ENCODE assay signal across 19 mouse cellular contexts in genomic region chr7:30566033-30566432, GRCm38 (mm10). TPM values are rescaled to one million over a fixed set of nuclear protein-coding genes. Genes with fewer than 3 reads are reported as not detected.
DNase-seq lines count a peak whose midpoint lies in the region; ATAC-seq and TF ChIP-seq lines count a peak whose summit lies in the region.
"Had no signal": no experiment of that assay in that cellular context is flagged by ENCODE, and none has a peak within 500 bp of the region (broad histone marks: within the 10 kb centered on the region; RNA-seq: fewer than 3 reads in every experiment).

No protein-coding gene starts in this region.

- H3K27ac ChIP-seq in kidney, embryonic 15.5 days, result no peak overlapping the region
- H3K27ac ChIP-seq: embryonic facial prominence, embryonic 13.5 days; forebrain, embryonic 12.5 days; heart, embryonic 10.5 days; hindbrain, embryonic 13.5 days; hindbrain, postnatal 0 days had no signal

- peaks cover 69% of the 10 kb centered on the region for H3K36me3 ChIP-seq in kidney, embryonic 15.5 days
- H3K36me3 ChIP-seq in G1E (replicated peaks), result peaks cover 77% of the 10 kb centered on the region

- H3K27me3 ChIP-seq in kidney, embryonic 15.5 days, result no peaks in the 10 kb centered on the region
- no peaks in the 10 kb centered on the region for H3K27me3 ChIP-seq in G1E (ENCODE audit: insufficient read depth, low read length)
- H3K27me3 ChIP-seq: embryonic facial prominence, embryonic 13.5 days; forebrain, embryonic 12.5 days; hindbrain, embryonic 13.5 days had no signal

- no peak overlapping the region for H3K4me2 ChIP-seq in kidney, embryonic 15.5 days
- H3K4me2 ChIP-seq: embryonic facial prominence, embryonic 13.5 days; forebrain, embryonic 12.5 days; hindbrain, embryonic 13.5 days had no signal

- H3K4me3 ChIP-seq in kidney, embryonic 15.5 days (replicated peaks), result no peak overlapping the region
- 0 out of 2 replicates have a peak overlapping the region, but pooled peaks have one; percentile 8 for H3K4me3 ChIP-seq in G1E (ENCODE audit: low read depth, low read length)
- H3K4me3 ChIP-seq: embryonic facial prominence, embryonic 13.5 days; forebrain, embryonic 12.5 days; heart, embryonic 10.5 days; hindbrain, embryonic 13.5 days had no signal

- peaks cover 22% of the 10 kb centered on the region for H3K4me1 ChIP-seq in kidney, embryonic 15.5 days
- H3K4me1 ChIP-seq in G1E (ENCODE audit: insufficient read depth, low read depth, low read length), result peaks cover 46% of the 10 kb centered on the region

- 75% methylated on average over 9 of the region's 9 CpGs for WGBS in kidney, embryonic 15.5 days

- no peak overlapping the region for H3K9ac ChIP-seq in kidney, embryonic 15.5 days
- H3K9ac ChIP-seq: embryonic facial prominence, embryonic 13.5 days; forebrain, embryonic 12.5 days; hindbrain, embryonic 13.5 days had no signal

- intact Hi-C loops in heart, postnatal 14 days (cut with DNase I), result no loop called here

- DNase-seq in kidney, adult 9 months, result peak; percentile 35
- DNase-seq in kidney, postnatal 14 days, result peak; percentile 40
- no peak for DNase-seq in kidney, adult 8-10 months
- DNase-seq in G1E (ENCODE audit: low spot score), result no peak
- no peak for DNase-seq in heart, postnatal 14 days
- DNase-seq: adrenal gland, postnatal 10 days; cerebellum, adult 11-12 months; cerebellum, postnatal 25 days; gastrocnemius, postnatal 10 days; heart, adult 18-20 months; heart, postnatal 10 days had no signal

- ATAC-seq in kidney, embryonic 15.5 days (replicated peaks; ENCODE audit: low FRiP score), result no peak
- ATAC-seq in G1E (ENCODE audit: extremely low read depth, insufficient number of reproducible peaks, low FRiP score, poor library complexity, severe bottlenecking), result no peak
- ATAC-seq: forebrain, embryonic 16.5 days; hindbrain, postnatal 0 days had no signal

- H3K9me3 ChIP-seq in kidney, embryonic 15.5 days (replicated peaks), result no peaks in the 10 kb centered on the region
- H3K9me3 ChIP-seq in G1E (replicated peaks), result no peaks in the 10 kb centered on the region
- H3K9me3 ChIP-seq: embryonic facial prominence, embryonic 13.5 days; forebrain, embryonic 12.5 days; heart, embryonic 10.5 days; hindbrain, embryonic 13.5 days had no signal

- TF ChIP-seq CTCF in G1E (IDR thresholded peaks at IDR 0.05; ENCODE audit: low read depth, low read length), result no peak

RNA-seq across cellular contexts. Expression of gene Igflr1, which starts 0.8 kb away (rescaled TPM):
- 3.8 and 6.0 TPM in 2 replicates for polyA plus RNA-seq in kidney, embryonic 15.5 days (2015; fragmentation: Nextera tagmentation; extraction: Ambion mirVana)
- total RNA-seq in G1E (2014; fragmentation: Nextera tagmentation), result 1.8 TPM in 1 of 2 replicates, not detected in the other
- total RNA-seq in G1E (2017), result 0.70 TPM in 1 of 2 replicates, not detected in the other
- polyA plus RNA-seq in G1E (2012), result 4.8 and 6.3 TPM in 2 replicates
- total RNA-seq in heart, postnatal 14 days (2021), result 1 to 10 TPM; 1.9 to 2.5 TPM
- total RNA-seq: hematopoietic stem cell, adult 5-6 weeks had no signal

RNA-seq across cellular contexts. Expression of gene Psenen, which starts 2.6 kb away (rescaled TPM):
- 152 TPM in 2 replicates for polyA plus RNA-seq in kidney, embryonic 15.5 days (2015; fragmentation: Nextera tagmentation; extraction: Ambion mirVana)
- 246 and 298 TPM in 2 replicates for total RNA-seq in G1E (2014; fragmentation: Nextera tagmentation)
- 134 and 142 TPM in 2 replicates for total RNA-seq in G1E (2017)
- 26.1 and 31.8 TPM in 2 replicates for polyA plus RNA-seq in G1E (2012)
- 10 to 100 TPM; 66.3 to 67.3 TPM for total RNA-seq in heart, postnatal 14 days (2021)

RNA-seq across cellular contexts. Expression of gene Gm49396, which starts 2.9 kb away (rescaled TPM):
- 15.0 and 17.0 TPM in 2 replicates for polyA plus RNA-seq in kidney, embryonic 15.5 days (2015; fragmentation: Nextera tagmentation; extraction: Ambion mirVana)
- total RNA-seq in G1E (2014; fragmentation: Nextera tagmentation) (3.9 and 4.4 TPM in 2 replicates), G1E (2017) (4.7 and 5.8 TPM in 2 replicates)
- polyA plus RNA-seq in G1E (2012), result 2.5 and 2.6 TPM in 2 replicates
- 1 to 10 TPM; 1.9 to 2.4 TPM for total RNA-seq in heart, postnatal 14 days (2021)

RNA-seq across cellular contexts. Expression of gene U2af1l4, which starts 2.9 kb away (rescaled TPM):
- 94.8 and 102 TPM in 2 replicates for polyA plus RNA-seq in kidney, embryonic 15.5 days (2015; fragmentation: Nextera tagmentation; extraction: Ambion mirVana)
- total RNA-seq in G1E (2014; fragmentation: Nextera tagmentation) (16.1 and 42.5 TPM in 2 replicates), G1E (2017) (62.9 and 74.1 TPM in 2 replicates)
- polyA plus RNA-seq in G1E (2012), result 47.3 and 71.2 TPM in 2 replicates
- total RNA-seq in heart, postnatal 14 days (2021), result 10 to 100 TPM; 63.8 to 65.6 TPM

RNA-seq across cellular contexts. Expression of gene Lin37, which starts 6.4 kb away (rescaled TPM):
- 37.6 and 40.5 TPM in 2 replicates for polyA plus RNA-seq in kidney, embryonic 15.5 days (2015; fragmentation: Nextera tagmentation; extraction: Ambion mirVana)
- total RNA-seq in G1E (2014; fragmentation: Nextera tagmentation) (82.7 and 119 TPM in 2 replicates), G1E (2017) (20.4 and 24.9 TPM in 2 replicates)
- 66.7 and 78.0 TPM in 2 replicates for polyA plus RNA-seq in G1E (2012)
- total RNA-seq in heart, postnatal 14 days (2021), result 10 to 100 TPM; 14.4 to 16.4 TPM

Comparison
In these comparisons a context has a peak if more than half of its experiments do, and no peak if none do; other contexts are left out.
1. DNase-seq: peak in kidney, adult 9 months (single experiment) and kidney, postnatal 14 days (single experiment); none in kidney, adult 8-10 months (0 of 2), G1E (single experiment) and heart, postnatal 14 days (0 of 2).